Mouse (Mus musculus) thymus, postnatal 25 days (tissue): ENCODE data around the gene Mprip.
A peak's percentile ranks its signal among the peaks of the same experiment; 100 is the strongest.
"Not testable (repeated sequence)": the region's sequence is repeated elsewhere in the genome, so short reads cannot be mapped to it uniquely, and the experiment has no call there.

ENCODE experiments used
- DNase-seq: peaks from one replicate; pipeline ENCODE4 v3.0.0; 2022

The Mprip gene

GRCm38 (mm10) chr11:59661005-59661404 is at the start of gene Mprip:
Mprip (plus strand) TSS chr11:59661305.
- DNase-seq, result no peak

DNA sequence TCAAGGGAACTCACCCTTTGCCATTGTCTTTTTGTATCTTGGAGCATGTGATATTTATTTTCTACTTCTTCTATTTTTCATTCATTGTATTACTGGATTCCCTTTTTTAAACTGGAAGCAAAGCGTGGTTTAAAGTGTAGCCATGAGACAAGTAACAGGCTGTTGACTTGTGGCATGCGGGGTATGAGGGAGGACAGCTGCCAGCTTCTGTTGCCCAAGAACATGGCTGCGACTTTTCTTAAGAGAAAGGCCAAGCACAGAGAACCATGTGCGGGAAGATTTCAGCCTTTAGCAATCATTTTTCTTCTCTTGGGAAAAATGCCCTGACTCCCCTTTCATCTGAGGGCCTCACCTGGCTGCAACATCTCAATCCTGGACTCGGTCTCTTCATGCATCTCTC is 49.5 kb upstream of the Mprip start:
- DNase-seq, result no peak

GRCm38 (mm10) chr11:59614120-59614519 is 47.0 kb upstream of the Mprip start:
- DNase-seq, result no peak

GRCm38 (mm10) chr11:59616986-59617385 is 44.1 kb upstream of the Mprip start:
- DNase-seq, result not testable (repeated sequence)

DNA sequence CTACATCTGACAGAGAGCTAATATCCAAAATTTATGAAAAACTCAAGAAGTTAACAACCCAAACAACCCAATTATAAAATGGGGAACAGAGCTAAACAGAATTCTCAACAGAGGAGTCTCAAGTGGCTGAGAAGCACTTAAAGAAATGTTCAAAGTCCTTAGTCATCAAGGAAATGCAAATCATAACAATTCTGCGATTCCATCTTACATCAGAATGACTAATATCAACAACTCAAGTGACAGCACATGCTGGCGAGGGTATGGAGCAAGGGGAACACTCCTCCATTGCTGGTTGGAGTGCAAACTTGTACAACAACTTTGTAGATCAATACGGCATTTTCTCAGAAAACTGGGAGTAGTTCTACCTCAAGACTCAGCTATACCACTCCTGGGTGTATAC is 38.9 kb upstream of the Mprip start:
- DNase-seq, result no peak

DNA sequence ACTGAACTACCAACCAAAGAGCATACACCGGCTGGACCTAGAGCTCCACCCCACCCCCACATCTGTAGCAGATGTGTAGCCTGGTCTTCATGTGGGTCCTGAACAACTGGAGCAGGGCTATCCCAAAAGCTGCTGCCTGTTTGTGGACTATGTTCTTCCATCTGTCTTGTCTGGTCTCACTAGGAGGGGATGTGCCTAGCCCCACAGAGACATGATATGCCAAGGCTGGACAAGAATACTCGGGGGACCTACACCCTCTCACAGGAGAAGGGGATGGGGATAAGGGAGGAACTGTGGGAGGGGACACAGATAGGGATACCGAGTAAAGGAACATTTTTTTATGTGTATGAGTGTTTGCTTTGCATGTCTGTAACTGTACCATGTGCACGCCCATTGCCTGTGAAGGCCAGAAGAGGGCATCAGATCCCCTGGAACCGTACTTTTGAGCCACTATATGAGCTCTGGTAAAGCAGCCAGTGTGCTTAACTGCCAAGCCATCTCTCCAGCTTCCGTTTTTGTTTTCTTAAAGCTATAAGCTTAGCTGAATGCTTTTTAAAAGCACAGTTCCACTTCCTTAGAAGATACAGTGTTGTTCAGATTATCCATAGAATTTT is 37.0 kb upstream of the Mprip start:
- peak; percentile 76 for DNase-seq

DNA sequence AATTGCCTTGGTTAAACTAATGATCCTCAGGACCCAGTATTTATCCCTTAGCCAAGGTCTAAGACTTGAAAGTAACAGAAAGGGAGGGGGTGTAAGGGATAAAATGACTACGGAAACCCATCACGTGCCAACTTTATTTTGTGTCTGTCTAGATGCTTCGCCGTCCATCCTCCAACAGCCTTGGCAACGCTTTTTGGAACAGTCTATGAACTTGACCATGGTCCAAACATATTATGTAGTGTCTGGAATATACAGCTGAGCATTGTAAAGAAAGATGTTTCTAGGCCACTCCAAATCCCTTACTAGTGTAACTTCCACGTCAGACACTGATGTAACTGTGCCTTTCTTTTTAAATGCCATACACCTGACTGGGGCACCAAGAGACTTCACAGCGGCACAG is 34.9 kb upstream of the Mprip start:
- DNase-seq, result no peak

DNA sequence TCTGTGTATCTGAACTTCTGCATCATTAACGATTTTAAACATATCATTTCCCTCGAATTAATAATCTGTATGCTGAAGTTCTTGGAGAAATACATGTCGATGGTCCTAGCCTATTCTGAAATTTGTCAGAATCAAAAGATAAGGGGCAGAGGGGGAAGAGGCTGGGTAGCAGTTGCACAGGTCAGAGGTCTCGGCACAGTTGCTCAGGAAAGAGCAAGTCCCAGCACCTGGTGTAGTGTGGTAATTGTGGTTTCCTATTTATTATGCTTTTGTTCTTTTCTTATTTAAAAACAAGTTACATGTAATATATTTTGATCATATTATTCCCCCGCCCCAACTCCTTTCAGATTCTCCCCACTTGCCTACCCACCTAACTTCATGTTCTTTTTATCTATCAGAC is 32.9 kb upstream of the Mprip start:
- DNase-seq, result no peak

DNA sequence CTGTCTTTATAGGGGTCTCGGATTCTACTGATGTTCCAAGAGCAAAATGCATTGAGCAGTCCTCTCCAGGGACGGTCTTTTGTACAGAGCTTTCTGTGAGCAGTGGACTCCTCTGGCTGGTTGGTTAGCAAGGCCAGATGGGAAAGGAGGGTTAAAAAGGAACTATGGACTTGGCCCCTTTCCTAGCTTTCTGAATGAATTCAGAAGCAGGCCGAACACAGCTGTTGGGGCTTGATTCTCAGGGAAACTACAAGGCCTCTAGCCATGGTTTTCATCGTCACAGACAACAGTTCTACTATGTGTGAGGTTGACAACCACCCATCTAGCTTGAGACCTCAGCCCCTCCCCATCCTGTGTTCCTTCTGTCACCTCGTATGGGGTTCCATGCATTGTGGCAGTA is 31.2 kb upstream of the Mprip start:
- no peak for DNase-seq

DNA sequence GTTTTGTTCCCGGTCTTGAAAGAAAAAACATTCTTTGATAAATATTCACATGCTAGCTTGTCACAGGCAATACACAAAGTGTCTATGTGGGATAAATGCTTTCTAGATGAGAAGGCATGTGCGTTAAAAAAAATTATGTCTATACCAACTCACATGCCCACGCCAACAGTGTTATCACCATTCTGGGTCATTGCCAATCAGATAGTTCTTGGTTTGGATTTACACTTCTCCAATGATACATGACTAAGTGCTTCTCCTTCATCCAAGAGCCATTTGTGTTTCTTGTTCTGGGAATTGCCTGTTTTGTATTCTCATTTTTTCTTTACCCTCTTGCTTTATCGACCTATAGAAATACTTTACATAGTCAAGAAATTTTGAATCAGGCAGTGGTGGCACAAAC is 29.1 kb upstream of the Mprip start:
- DNase-seq, result no peak

- DNase-seq, result peak; percentile 61
Observed at GRCm38 (mm10) chr11:59633037-59633436, 28.1 kb upstream of the Mprip start.

GRCm38 (mm10) chr11:59634001-59634660 is 27.0 kb upstream of the Mprip start:
- DNase-seq, result no peak

DNA sequence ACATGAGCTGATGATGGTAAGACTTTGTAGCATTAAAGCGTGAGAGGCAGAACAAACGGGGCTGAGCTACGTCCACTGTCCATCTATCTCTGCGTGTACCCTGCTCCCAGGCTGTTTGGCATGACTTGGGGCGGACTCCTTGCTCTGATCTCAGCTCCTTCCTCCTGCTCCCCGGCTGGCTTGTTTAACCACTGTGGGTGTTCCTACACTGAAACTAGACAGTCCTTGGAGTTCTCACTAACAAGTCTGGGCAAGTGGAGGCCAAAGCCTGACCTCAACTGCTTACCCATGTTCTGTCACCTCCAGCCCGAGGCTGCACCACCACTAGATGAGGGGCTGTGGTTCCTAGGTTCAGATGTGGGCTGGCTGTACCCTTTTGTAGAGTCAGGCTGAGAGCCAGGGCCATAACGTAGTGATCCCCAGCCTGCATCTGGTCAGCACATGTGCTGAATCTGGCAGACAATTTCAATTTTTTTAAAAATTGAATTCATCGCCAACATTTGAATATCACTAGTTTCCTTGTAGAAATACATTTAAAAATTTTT is 25.8 kb upstream of the Mprip start:
- DNase-seq, result no peak

- no peak for DNase-seq
Observed at GRCm38 (mm10) chr11:59635821-59636694, 25.0 kb upstream of the Mprip start.

DNA sequence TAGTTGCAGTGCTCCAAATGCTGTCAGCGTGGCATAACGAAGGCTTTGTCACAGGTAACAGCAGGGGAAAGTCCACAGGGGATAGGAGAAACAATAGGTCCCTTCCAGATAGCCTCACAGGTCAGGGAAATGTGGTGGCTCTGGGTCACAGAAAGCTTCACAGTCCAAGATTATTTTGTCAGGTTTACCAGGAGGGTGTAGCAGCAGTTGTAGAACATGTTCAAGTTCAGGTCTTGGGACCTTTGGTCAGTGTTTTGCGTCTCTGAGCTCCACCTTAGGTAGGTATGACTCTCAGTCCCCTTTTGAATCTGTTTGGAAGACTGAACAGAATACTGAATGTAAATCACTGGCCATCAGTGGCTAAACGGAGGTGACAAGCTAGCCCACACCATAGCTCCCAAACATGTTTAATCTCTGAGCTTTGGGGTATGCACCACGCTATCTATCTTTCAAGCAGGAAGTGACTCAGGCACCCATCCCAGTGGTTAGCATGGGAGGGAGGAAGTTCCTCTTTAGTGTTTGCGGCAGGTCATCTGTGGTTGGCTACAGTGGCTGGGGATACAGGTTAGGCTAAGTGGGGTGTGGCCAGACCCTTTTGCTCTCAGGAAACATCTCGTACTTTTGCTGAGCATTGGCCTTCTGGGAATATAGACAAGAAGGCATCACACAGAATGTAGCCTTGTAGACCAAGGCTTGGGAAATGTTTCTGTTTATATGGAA is 24.2 kb upstream of the Mprip start:
- no peak for DNase-seq

DNA sequence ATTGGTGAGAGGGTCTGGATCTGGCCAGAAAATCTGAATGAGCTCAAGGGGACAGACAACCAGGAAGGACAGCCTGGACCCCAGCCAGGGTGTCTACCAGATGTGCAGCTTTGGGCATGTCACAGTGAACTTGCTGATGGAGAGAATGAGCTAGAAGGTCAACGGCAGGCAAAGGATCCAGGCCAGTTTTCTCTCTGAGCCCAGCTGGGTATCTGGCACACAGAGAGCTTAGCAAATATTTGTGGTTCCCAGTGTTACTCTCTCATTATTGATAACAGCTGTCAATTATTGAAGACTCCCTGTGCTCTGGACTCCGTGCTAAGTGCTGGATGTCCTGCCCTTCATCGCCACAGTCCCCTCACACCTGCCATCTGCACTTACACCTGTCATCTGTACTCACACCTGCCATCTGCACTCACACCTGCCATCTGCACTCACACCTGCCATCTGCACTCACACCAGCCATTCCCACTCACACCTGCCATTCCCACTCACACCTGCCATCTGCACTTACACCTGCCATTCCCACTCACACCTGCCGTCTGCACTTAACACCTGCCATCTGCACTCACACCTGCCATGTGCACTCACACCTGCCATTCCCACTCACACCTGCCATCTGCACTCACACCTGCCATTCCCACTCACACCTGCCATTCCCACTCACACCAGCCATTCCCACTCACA is 21.0 kb upstream of the Mprip start:
- DNase-seq, result no peak

- DNase-seq, result no peak
Observed at GRCm38 (mm10) chr11:59641227-59641626, 19.9 kb upstream of the Mprip start.

DNA sequence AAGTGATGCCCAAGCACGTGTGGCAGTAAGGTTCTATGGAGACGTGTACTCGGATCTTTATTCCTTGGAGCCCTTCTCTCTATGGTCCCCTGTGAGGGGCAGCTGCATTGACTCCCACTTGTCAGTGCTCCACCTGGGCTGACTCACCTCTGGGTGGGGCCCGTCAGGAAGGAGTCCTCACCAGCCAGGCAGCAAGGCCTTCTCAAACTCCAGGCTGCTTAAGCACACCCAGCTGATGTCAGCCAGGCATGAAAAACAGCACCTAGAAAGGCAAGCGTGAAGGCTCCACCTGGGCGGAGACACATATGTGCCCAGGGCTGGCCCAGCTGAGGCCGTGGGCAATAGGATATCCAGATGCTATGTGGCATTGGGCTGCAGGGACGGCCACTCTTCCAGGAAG is 18.7 kb upstream of the Mprip start:
- no peak for DNase-seq

DNA sequence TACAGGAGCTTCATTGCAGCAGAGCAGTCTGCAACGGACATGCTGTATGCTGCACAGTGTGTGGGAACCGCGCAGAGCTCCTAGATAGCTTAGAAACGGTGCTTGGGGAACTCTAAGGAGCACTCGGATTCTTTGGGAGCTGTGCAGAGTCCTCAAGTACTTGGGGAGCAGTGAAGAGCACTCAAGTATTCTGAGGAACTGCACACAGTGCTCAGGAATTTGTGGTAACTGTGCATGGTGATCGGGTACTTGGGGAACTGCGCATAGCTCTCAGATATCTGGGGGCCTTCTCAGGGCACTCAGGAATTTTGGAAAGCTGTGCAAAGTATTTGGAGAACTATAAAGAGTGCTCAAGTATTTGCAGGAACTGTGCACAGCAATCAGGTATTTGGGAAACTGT is 16.1 kb upstream of the Mprip start:
- no peak for DNase-seq

DNA sequence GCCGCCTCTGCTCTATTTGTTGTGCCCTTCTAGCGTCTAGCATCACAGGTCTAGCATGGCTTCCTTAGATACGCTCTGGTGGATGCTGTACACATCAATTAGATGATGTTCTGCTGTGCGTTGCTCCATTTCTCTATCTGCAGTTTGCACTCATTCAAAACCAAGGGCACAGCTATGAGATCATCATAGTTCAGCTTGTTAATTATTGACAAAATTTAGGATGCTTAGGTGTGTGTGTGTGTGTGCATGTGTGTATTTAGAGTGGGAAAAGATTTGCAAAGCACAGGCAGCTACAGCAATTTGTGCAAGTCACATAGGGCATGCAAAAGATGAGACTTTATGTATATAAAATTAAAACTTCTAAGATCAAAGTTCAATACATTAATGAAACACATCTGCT is 12.0 kb upstream of the Mprip start:
- DNase-seq, result no peak

DNA sequence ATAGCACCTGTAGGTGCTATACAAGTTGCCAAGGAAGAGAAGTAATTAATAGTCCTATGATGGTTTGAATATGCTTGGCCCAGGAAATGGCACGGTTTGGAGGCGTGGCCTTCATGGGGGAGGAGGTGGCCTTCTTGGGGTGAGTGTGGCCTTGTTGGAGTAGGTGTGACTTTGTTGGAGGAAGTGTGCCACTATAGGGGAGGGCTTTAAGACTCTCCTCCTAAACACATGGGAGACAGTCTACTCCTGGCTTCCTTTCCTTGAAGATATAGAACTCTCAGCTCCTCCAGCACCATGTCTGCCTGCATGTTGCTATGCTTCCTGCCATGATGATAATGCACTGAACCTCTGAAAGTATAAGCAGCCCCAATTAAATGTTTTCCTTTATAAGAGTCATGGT is 8.1 kb upstream of the Mprip start:
- no peak for DNase-seq

DNA sequence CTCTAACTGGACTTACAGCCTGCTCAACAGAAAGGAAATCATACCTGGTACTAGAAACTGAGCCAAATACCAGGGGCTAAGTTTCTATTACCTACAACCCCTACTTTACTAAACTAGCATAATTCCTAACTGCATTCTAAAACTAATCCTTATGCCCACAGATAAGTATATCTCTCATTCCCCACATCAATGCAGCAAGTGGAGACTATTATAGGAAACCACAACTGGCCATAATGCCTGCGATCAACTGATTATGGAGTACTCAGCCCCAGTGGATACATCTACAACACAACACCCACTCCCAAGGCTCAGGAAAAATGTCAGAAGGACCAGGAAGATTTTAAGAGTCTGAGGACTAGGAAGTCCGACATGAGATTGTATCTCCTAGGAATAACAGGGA is 7.6 kb upstream of the Mprip start:
- no peak for DNase-seq

DNA sequence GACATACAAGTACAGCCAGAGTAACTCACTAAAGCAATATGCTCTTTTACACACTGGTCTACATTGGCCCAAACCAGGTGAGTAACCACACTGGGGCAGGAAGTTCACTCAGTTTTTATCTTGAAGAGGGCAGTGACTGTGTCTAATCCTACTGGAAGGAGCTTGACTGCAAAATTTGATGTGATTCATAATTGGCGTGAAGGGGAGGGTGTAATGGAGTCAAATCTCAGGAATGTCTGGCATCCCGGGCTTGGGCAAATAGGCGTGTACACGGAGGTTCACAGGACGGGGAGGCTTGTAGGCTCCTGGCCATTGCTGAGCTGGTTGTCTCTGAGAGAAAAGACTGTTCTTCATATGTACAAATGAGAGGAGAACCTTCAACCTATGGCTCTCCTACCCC is 5.8 kb upstream of the Mprip start:
- DNase-seq, result no peak
